Mouse (Mus musculus) small intestine, adult 2 months (tissue): ENCODE data around the gene Ddb1.

Source experiments
- CTCF ChIP-seq: fragments of 200-500 bp; IDR thresholded peaks from 2 replicates; pipeline ENCODE4 v1.5.1; 2012; ENCODE audit warnings: low read depth, mild to moderate bottlenecking, control low read depth, inconsistent platforms, low read length, moderate library complexity, mixed read lengths; ENCODE audit not compliant: insufficient replicate concordance, insufficient read length; ENCODE audit errors: extremely low read depth
- POLR2A ChIP-seq: fragments of 200-500 bp; IDR thresholded peaks from 2 replicates; pipeline ENCODE4 v1.6.1; 2012; ENCODE audit warnings: low read depth, mild to moderate bottlenecking, control low read depth, inconsistent platforms, low read length, moderate library complexity

- TF ChIP-seq CTCF, result no peak
- no peak for TF ChIP-seq POLR2A
Observed at GRCm38 (mm10) chr19:10661919-10662318, 56.8 kb downstream of the Ddb1 start.
